Mouse (Mus musculus): ENCODE results near the gene Mosmo. TPM values are rescaled to one million over a fixed set of nuclear protein-coding genes. Genes with fewer than 3 reads are reported as not detected.
A peak's percentile ranks its signal among the peaks of the same experiment; 100 is the strongest.

Gene Mosmo
- polyA plus RNA-seq (2014; fragmentation: Nextera tagmentation; extraction: Ambion mirVana) = 15.8 and 16.5 TPM in 2 replicates

DNA sequence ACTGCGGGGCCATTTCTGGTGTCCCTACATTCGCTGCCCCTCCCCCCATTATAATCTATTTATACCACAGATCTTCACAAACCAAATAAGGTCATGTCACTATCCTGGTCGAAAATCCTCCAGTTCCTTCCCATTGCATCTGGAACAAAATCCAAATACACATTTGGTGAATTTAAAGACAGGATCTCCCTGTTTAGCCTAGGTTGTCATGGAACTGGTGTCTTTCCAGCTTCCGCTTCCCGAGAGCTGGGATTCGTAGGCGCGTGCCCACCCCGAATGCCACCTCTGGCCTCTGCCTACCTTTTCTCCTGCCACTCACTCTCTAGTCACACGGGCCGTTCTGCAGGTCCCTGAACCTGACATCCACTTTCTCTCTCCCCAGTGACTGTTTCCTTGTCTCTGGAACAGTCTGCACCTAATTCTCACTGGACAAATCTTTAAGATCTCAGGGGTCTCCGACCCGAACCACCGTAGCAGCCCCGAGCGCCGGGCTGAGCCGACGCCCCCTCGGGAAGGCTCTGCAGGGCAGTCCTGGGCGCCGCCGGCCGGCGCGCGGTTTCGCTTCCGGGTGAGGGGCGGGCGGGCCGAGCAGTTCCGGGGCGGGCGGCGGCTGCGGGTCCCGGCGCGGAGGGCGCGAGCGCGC lies at the start of gene Mosmo:
Gene Mosmo (plus strand): TSS at position 618 of the 643 bp plus-strand sequence.
- Histone ChIP-seq H3K4me1 (ENCODE audit: control insufficient read depth, insufficient read depth, low read length) (peaks cover 14% of the 10 kb centered on the region; the same call in 1 of the 2 replicates), H3K27me3 (ENCODE audit: control insufficient read depth, insufficient read depth, low read length) (no peaks in the 10 kb centered on the region), H3K4me2 (replicated peaks; ENCODE audit: low read depth, low read length) (peak within 1 kb of the TSS; percentile 79), H3K4me3 (ENCODE audit: low read depth, low read length) (peak within 1 kb of the TSS; percentile 93), H3K9me3 (ENCODE audit: control insufficient read depth, low read depth, low read length) (no peaks in the 10 kb centered on the region), H3K27ac (ENCODE audit: low read length) (peak within 1 kb of the TSS; percentile 52; the same call in 1 of the 2 replicates), H3K36me3 (ENCODE audit: control insufficient read depth, insufficient read depth, low read length) (no peaks in the 10 kb centered on the region), H3K9ac (replicated peaks; ENCODE audit: low read depth, low read length) (peak within 1 kb of the TSS; percentile 90)
- peak; percentile 91 for ATAC-seq (ENCODE audit: insufficient number of reproducible peaks, insufficient read depth, low FRiP score, low read depth)
- under 1% methylated on average over 41 of the region's 44 CpGs for WGBS

DNA sequence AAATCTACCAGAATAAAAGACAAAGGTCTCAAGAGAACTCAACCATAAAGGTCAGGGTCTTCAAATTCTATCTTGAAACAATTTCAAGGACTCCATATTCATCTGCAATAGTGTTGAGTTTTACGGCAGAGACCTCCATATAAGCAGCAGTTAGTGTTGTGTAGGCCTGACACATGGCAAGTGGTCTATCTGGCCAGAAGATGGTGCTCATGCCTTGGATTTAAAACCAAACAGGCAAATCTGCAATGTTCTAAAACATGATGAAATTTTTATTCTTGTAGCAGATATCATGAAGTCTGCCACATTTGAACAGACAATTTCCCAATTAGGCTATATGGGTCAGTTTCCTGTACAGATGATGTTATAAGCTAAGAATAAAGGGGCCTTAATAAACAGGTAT lies 44.9 kb upstream of the Mosmo start:
- H3K4me1 ChIP-seq (ENCODE audit: control insufficient read depth, insufficient read depth, low read length) = peaks cover 2% of the 10 kb centered on the region; the same call in 1 of the 2 replicates
- no peak overlapping the region for H3K27ac ChIP-seq (ENCODE audit: low read length)
- no peak overlapping the region for H3K4me2 ChIP-seq (replicated peaks; ENCODE audit: low read depth, low read length)
- H3K27me3 ChIP-seq (ENCODE audit: control insufficient read depth, insufficient read depth, low read length) = no peaks in the 10 kb centered on the region
- H3K4me3 ChIP-seq (ENCODE audit: low read depth, low read length) = no peak overlapping the region
- peaks cover 2% of the 10 kb centered on the region for H3K36me3 ChIP-seq (ENCODE audit: control insufficient read depth, insufficient read depth, low read length)
- ATAC-seq (ENCODE audit: insufficient number of reproducible peaks, insufficient read depth, low FRiP score, low read depth) = no peak
- no peak overlapping the region for H3K9ac ChIP-seq (replicated peaks; ENCODE audit: low read depth, low read length)
- H3K9me3 ChIP-seq (ENCODE audit: control insufficient read depth, low read depth, low read length) = no peaks in the 10 kb centered on the region
- WGBS = 64% methylated on average over 1 of the region's 1 CpGs

DNA sequence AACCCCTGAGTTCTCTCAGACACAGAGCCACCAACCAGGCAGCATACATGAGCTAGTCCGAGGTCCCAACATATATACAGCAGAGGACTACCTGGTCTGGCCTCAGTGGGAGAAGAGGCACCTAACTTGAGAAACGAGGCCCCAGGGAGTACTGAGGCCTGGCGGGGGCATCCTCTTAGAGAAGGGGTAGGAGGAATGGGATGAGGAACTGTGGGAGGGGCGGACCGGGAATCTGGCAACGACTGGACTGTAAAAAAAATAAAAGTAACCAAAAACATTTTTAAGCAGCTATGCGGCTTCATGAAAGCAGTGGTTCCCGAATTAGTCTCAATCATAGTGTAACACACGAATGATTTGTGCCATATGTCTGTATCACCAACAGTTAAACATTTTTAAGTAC lies 43.1 kb upstream of the Mosmo start:
- Histone ChIP-seq H3K27ac (ENCODE audit: low read length) (peak overlapping the region; percentile 93), H3K36me3 (ENCODE audit: control insufficient read depth, insufficient read depth, low read length) (peaks cover 13% of the 10 kb centered on the region)
- WGBS = 6% methylated on average over 9 of the region's 9 CpGs

DNA sequence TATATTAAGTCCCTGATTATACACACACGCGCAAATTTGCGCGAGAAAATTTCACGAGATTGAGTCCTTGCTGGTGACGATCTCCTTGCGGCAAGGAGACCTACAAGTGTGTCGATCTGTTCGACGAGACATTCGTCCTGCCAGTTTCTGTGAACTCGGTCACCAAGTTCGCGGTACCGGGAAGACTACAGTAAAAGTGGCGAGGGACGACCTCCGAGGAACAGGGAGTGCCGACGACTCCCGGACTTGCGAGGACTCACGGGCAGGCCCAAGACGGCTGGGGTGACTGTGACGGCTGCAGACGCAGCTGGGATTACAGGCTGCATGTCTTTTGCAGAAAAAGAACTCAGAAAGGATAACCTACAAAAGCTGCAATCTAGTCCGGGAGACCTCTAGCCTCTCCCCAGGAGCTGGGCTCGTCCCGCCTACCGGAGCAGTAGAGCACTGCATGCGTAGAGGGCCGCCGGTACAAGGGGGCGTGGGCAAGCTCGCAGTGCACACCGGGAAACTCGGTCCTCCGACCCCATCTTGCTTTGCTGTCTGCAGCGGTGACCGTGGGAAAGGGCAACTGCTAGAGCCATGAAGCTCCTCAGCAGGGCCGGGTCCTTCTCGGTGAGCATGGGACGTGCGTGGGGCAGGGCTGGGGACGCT lies 42.6 kb upstream of the Mosmo start, which contains the start of gene Uqcrc2:
Gene Uqcrc2 (plus strand): TSS at position 466 of the 651 bp plus-strand sequence.
- Histone ChIP-seq H3K4me2 (replicated peaks; ENCODE audit: low read depth, low read length) (peak within 1 kb of the TSS; percentile 82), H3K4me1 (ENCODE audit: control insufficient read depth, insufficient read depth, low read length) (peaks cover 2% of the 10 kb centered on the region; the same call in 1 of the 2 replicates), H3K9me3 (ENCODE audit: control insufficient read depth, low read depth, low read length) (no peaks in the 10 kb centered on the region), H3K9ac (replicated peaks; ENCODE audit: low read depth, low read length) (peak within 1 kb of the TSS; percentile 86), H3K36me3 (ENCODE audit: control insufficient read depth, insufficient read depth, low read length) (peaks cover 19% of the 10 kb centered on the region), H3K27ac (ENCODE audit: low read length) (peak within 1 kb of the TSS; percentile 93), H3K27me3 (ENCODE audit: control insufficient read depth, insufficient read depth, low read length) (no peaks in the 10 kb centered on the region), H3K4me3 (ENCODE audit: low read depth, low read length) (peak within 1 kb of the TSS; percentile 84)
- ATAC-seq (ENCODE audit: insufficient number of reproducible peaks, insufficient read depth, low FRiP score, low read depth) = peak; percentile 99
- under 1% methylated on average over 45 of the region's 45 CpGs for WGBS

More for the DNA sequence above, 43.1 kb upstream of the Mosmo start:
- peak overlapping the region; percentile 86 for H3K9ac ChIP-seq (replicated peaks; ENCODE audit: low read depth, low read length)
- no peaks in the 10 kb centered on the region for H3K27me3 ChIP-seq (ENCODE audit: control insufficient read depth, insufficient read depth, low read length)
- H3K4me3 ChIP-seq (ENCODE audit: low read depth, low read length) = peak overlapping the region; percentile 84
- H3K9me3 ChIP-seq (ENCODE audit: control insufficient read depth, low read depth, low read length) = no peaks in the 10 kb centered on the region
- no peak for ATAC-seq (ENCODE audit: insufficient number of reproducible peaks, insufficient read depth, low FRiP score, low read depth)
- H3K4me2 ChIP-seq (replicated peaks; ENCODE audit: low read depth, low read length) = peak overlapping the region; percentile 66
- H3K4me1 ChIP-seq (ENCODE audit: control insufficient read depth, insufficient read depth, low read length) = peaks cover 2% of the 10 kb centered on the region; the same call in 1 of the 2 replicates

DNA sequence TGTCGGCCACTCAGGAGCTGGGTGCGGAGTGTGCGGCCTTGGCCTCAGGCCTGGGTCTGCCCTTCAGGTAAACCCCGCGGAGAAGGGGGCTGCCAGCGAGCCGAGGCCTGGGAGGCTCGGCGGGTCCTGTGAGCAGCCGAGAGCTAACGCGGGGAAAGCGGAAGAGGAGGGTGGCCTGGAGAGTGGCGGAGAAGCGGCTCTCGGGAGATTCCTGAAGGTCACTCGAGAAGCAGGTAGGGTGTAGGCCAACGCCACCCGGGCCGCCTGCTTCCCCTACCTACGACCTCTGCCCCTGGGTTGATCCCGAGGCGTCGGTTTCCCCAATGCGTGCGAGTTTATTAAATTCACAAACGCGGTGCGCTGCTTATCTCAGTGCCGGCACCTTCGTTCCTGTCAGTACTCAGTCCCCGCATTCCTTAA lies 42.0 kb upstream of the Mosmo start:
- H3K4me1 ChIP-seq (ENCODE audit: control insufficient read depth, insufficient read depth, low read length) = peaks cover 2% of the 10 kb centered on the region; the same call in 1 of the 2 replicates
- H3K4me3 ChIP-seq (ENCODE audit: low read depth, low read length) = peak overlapping the region; percentile 84
- peak overlapping the region; percentile 86 for H3K9ac ChIP-seq (replicated peaks; ENCODE audit: low read depth, low read length)
- peak overlapping the region; percentile 82 for H3K4me2 ChIP-seq (replicated peaks; ENCODE audit: low read depth, low read length)
- no peaks in the 10 kb centered on the region for H3K9me3 ChIP-seq (ENCODE audit: control insufficient read depth, low read depth, low read length)
- no peaks in the 10 kb centered on the region for H3K27me3 ChIP-seq (ENCODE audit: control insufficient read depth, insufficient read depth, low read length)
- peak; percentile 83; the same call in 1 of the 2 replicates for ATAC-seq (ENCODE audit: insufficient number of reproducible peaks, insufficient read depth, low FRiP score, low read depth)
- H3K36me3 ChIP-seq (ENCODE audit: control insufficient read depth, insufficient read depth, low read length) = peaks cover 24% of the 10 kb centered on the region
- peak overlapping the region; percentile 93 for H3K27ac ChIP-seq (ENCODE audit: low read length)
- 0% methylated on average over 31 of the region's 32 CpGs for WGBS

DNA sequence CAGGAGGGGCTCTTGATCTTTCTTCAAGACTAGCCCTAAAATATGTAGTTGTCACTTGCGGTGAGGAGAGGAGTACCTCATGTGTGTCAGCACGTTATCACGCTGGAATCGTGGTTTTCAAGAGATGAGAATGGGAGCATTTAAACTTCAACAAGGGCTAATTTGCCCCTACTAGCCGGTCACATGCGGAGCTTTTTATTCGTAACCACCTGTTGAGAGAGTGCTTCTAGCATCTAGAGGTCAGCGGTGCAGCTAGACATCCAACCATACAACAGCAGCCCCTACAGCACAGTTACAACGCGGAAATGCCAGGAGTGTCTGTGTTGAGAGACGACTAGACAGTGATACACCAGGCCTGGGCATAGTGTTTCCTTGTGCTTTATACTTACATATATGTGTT lies 41.6 kb upstream of the Mosmo start:
- ATAC-seq (ENCODE audit: insufficient number of reproducible peaks, insufficient read depth, low FRiP score, low read depth) = no peak
- WGBS = under 1% methylated on average over 11 of the region's 11 CpGs

DNA sequence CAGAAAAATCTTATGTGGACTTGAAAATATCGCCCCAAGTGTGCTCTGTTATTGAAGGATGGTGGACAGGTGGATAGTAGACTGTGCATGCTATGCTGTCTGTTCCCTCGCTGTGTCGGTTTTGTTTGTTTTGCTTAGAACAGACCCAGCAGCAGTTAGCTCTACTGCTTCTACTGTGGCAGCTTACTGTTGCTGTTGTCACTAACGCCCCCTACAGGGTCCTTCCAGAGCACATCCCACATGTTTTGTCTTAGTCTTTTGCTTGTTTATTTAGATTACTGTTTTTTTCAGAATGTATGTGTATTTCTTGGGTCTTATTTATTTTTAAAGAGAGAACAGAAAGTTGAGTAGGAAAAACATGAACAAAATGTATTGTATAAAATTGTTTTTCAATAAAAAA lies 34.2 kb upstream of the Mosmo start:
- H3K4me3 ChIP-seq (ENCODE audit: low read depth, low read length) = no peak overlapping the region
- peaks cover 70% of the 10 kb centered on the region for H3K36me3 ChIP-seq (ENCODE audit: control insufficient read depth, insufficient read depth, low read length)
- no peak for ATAC-seq (ENCODE audit: insufficient number of reproducible peaks, insufficient read depth, low FRiP score, low read depth)
- H3K9ac ChIP-seq (replicated peaks; ENCODE audit: low read depth, low read length) = no peak overlapping the region
- H3K9me3 ChIP-seq (ENCODE audit: control insufficient read depth, low read depth, low read length) = no peaks in the 10 kb centered on the region
- H3K4me1 ChIP-seq (ENCODE audit: control insufficient read depth, insufficient read depth, low read length) = no peaks in the 10 kb centered on the region
- H3K27ac ChIP-seq (ENCODE audit: low read length) = no peak overlapping the region
- 57% methylated on average over 4 of the region's 4 CpGs for WGBS
- H3K4me2 ChIP-seq (replicated peaks; ENCODE audit: low read depth, low read length) = no peak overlapping the region
- H3K27me3 ChIP-seq (ENCODE audit: control insufficient read depth, insufficient read depth, low read length) = no peaks in the 10 kb centered on the region

More for the DNA sequence above, 41.6 kb upstream of the Mosmo start:
- peaks cover 28% of the 10 kb centered on the region for H3K36me3 ChIP-seq (ENCODE audit: control insufficient read depth, insufficient read depth, low read length)
- peak overlapping the region; percentile 84 for H3K4me3 ChIP-seq (ENCODE audit: low read depth, low read length)
- no peaks in the 10 kb centered on the region for H3K9me3 ChIP-seq (ENCODE audit: control insufficient read depth, low read depth, low read length)
- peak overlapping the region; percentile 82 for H3K4me2 ChIP-seq (replicated peaks; ENCODE audit: low read depth, low read length)
- peaks cover 2% of the 10 kb centered on the region; the same call in 1 of the 2 replicates for H3K4me1 ChIP-seq (ENCODE audit: control insufficient read depth, insufficient read depth, low read length)
- H3K9ac ChIP-seq (replicated peaks; ENCODE audit: low read depth, low read length) = peak overlapping the region; percentile 86
- H3K27me3 ChIP-seq (ENCODE audit: control insufficient read depth, insufficient read depth, low read length) = no peaks in the 10 kb centered on the region
- peak overlapping the region; percentile 93; the same call in 1 of the 2 replicates for H3K27ac ChIP-seq (ENCODE audit: low read length)

DNA sequence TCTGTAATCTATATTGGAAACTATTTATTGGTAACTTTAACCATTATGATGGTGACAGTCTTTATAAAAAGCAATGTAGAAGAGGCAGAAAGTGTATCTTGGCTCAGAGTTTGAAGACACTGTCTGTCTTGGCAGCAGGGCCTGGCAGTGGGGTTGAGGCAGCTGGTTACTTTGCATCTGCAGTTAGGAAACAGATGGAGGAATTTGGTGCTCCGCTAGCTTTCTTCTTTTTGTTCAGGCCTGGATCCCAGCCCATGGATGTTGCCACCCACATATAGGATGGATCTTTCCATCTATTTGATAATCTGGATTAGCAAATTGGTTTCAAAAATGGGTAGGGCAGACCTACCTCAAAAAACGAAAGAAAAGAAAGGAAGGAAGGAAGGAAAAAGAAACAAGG lies 29.6 kb upstream of the Mosmo start:
- Histone ChIP-seq H3K27me3 (ENCODE audit: control insufficient read depth, insufficient read depth, low read length) (no peaks in the 10 kb centered on the region), H3K4me1 (ENCODE audit: control insufficient read depth, insufficient read depth, low read length) (no peaks in the 10 kb centered on the region), H3K9ac (replicated peaks; ENCODE audit: low read depth, low read length) (no peak overlapping the region), H3K9me3 (ENCODE audit: control insufficient read depth, low read depth, low read length) (no peaks in the 10 kb centered on the region), H3K4me2 (replicated peaks; ENCODE audit: low read depth, low read length) (no peak overlapping the region), H3K36me3 (ENCODE audit: control insufficient read depth, insufficient read depth, low read length) (peaks cover 83% of the 10 kb centered on the region), H3K27ac (ENCODE audit: low read length) (no peak overlapping the region), H3K4me3 (ENCODE audit: low read depth, low read length) (no peak overlapping the region)
- no peak for ATAC-seq (ENCODE audit: insufficient number of reproducible peaks, insufficient read depth, low FRiP score, low read depth)
- WGBS = 88% methylated on average over 2 of the region's 2 CpGs
